9 mouse cellular contexts compared by ENCODE assay signal in the genomic region with DNA sequence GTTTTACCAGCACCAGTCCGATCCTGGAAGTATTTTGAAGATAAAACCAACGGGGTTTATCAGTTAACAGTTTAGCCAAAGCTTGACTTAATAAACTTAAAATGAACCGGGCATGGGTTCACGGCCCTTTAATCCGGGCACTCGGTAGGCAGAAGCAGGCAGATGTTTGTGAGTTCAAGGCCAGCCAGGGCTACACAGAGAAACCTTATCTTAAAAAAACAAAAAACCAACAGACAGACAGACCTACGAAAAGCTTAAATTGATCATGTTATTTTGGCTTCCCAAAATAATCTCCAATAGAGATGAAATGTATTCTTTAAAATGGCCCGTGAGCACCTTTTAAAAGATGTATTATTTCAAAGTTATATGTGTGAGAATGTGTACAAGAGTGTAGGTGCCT. TPM values are rescaled to one million over a fixed set of nuclear protein-coding genes. Genes with fewer than 3 reads are reported as not detected.
A peak's percentile ranks its signal among the peaks of the same experiment; 100 is the strongest.
DNase-seq lines count a peak whose midpoint lies in the region; ATAC-seq and TF ChIP-seq lines count a peak whose summit lies in the region.
"Had no signal": no experiment of that assay in that cellular context is flagged by ENCODE, and none has a peak within 500 bp of the region (broad histone marks: within the 10 kb centered on the region; RNA-seq: fewer than 3 reads in every experiment).

No protein-coding gene starts in this region.

- no peak for TF ChIP-seq POLR2A in heart, adult 2 months (IDR thresholded peaks at IDR 0.05; ENCODE audit: insufficient read depth, low read depth, low read length)
- no peak for TF ChIP-seq POLR2A in thymus, adult 2 months (IDR thresholded peaks at IDR 0.05; ENCODE audit: control insufficient read depth, extremely low read depth, insufficient read depth, low read length, poor library complexity)

- no peak for TF ChIP-seq CTCF in heart, adult 2 months (IDR thresholded peaks at IDR 0.05)
- no peak for TF ChIP-seq CTCF in thymus, adult 2 months (IDR thresholded peaks at IDR 0.05; ENCODE audit: borderline replicate concordance, control insufficient read depth, extremely low read depth, insufficient read depth, low read length, poor library complexity)
- no peak for TF ChIP-seq CTCF in liver, embryonic 14.5 days (IDR thresholded peaks at IDR 0.05; ENCODE audit: low read depth)

- 24% methylated on average over 8 of the region's 8 CpGs for WGBS in heart, adult 2 months
- WGBS in thymus, adult 2 months = 28% methylated on average over 8 of the region's 8 CpGs
- WGBS in liver, embryonic 14.5 days (ENCODE audit: insufficient replicate concordance) = 13% methylated on average over 8 of the region's 8 CpGs

- peak overlapping the region; percentile 94 for H3K9ac ChIP-seq in heart, adult 2 months (ENCODE audit: low read depth, low read length)
- peak overlapping the region; percentile 59 for H3K9ac ChIP-seq in liver, embryonic 14.5 days (replicated peaks)

- no peaks in the 10 kb centered on the region; the same call in 1 of the 2 replicates for H3K4me1 ChIP-seq in heart, adult 2 months (ENCODE audit: control insufficient read depth, insufficient read depth, low read length)
- peaks cover 11% of the 10 kb centered on the region for H3K4me1 ChIP-seq in thymus, adult 2 months (replicated peaks; ENCODE audit: control insufficient read depth, insufficient read depth, low read length)
- peaks cover 0 to 6% of the 10 kb centered on the region in 2 experiments; a peak in 2 of 4 replicates for H3K4me1 ChIP-seq in liver, embryonic 14.5 days (replicated peaks; ENCODE audit: control insufficient read depth in 2 of 2, insufficient read depth in 2 of 2, low read length in 1 of 2)

- H3K4me3 ChIP-seq in heart, adult 2 months = peak overlapping the region; percentile 96
- peak overlapping the region; percentile 84 for H3K4me3 ChIP-seq in thymus, adult 2 months (ENCODE audit: control insufficient read depth, insufficient read depth, low read length)
- H3K4me3 ChIP-seq in liver, embryonic 14.5 days (ENCODE audit: insufficient read depth in 1 of 2, low read depth in 2 of 2, low read length in 2 of 2) = peak overlapping the region; percentile 84 to 90

- no peak for TF ChIP-seq EP300 in heart, adult 2 months (IDR thresholded peaks at IDR 0.05; ENCODE audit: insufficient read depth, low read depth, low read length)
- TF ChIP-seq EP300 in liver, embryonic 14.5 days (IDR thresholded peaks at IDR 0.05; ENCODE audit: low read depth) = no peak

- no peaks in the 10 kb centered on the region for H3K27me3 ChIP-seq in heart, adult 2 months (ENCODE audit: control insufficient read depth, insufficient read depth, low read length)
- H3K27me3 ChIP-seq in thymus, adult 2 months (ENCODE audit: control insufficient read depth, insufficient read depth, low read length) = no peaks in the 10 kb centered on the region; the same call in 1 of the 2 replicates
- no peaks in the 10 kb centered on the region; the same call in 1 of the 2 replicates for H3K27me3 ChIP-seq in liver, embryonic 14.5 days (ENCODE audit: control insufficient read depth, insufficient read depth, low read length)

- H3K4me2 ChIP-seq in liver, embryonic 14.5 days (ENCODE audit: low read depth) = peak overlapping the region; percentile 85

- H3K9me3 ChIP-seq in liver, embryonic 14.5 days (ENCODE audit: control insufficient read depth, low read length) = no peaks in the 10 kb centered on the region

- no peaks in the 10 kb centered on the region for H3K36me3 ChIP-seq in heart, adult 2 months (ENCODE audit: control insufficient read depth, insufficient read depth, low read length)
- peaks cover 27% of the 10 kb centered on the region for H3K36me3 ChIP-seq in thymus, adult 2 months (ENCODE audit: control insufficient read depth, insufficient read depth, low read length)
- peaks cover 22% of the 10 kb centered on the region for H3K36me3 ChIP-seq in liver, embryonic 14.5 days (replicated peaks; ENCODE audit: control insufficient read depth, insufficient read depth, low read depth)

- H3K27ac ChIP-seq in heart, adult 2 months = no peak overlapping the region; the same call in 1 of the 2 replicates
- no peak overlapping the region for H3K27ac ChIP-seq in thymus, adult 2 months (ENCODE audit: control insufficient read depth, insufficient read depth, low read length)
- no peak overlapping the region for H3K27ac ChIP-seq in liver, embryonic 14.5 days

- no peak for ATAC-seq in liver, embryonic 14.5 days (ENCODE audit: insufficient read depth)

- no peak for DNase-seq in heart, adult 2 months
- DNase-seq in heart, postnatal 10 days = no peak
- DNase-seq in thymus, adult 2 months = no peak
- no peak for DNase-seq in thymus, postnatal 36 days
- no peak for DNase-seq in liver, embryonic 14.5 days (ENCODE audit: low read depth in 3 of 3, low spot score in 3 of 3)
- DNase-seq in adrenal gland, postnatal 4 days (ENCODE audit: low spot score in 2 of 2) = no peak
- no peak for DNase-seq in spleen, adult 18-20 months
- DNase-seq in spleen, postnatal 14 days (ENCODE audit: low spot score in 2 of 2) = no peak
- DNase-seq: cerebellum, adult 11-12 months had no signal

- intact Hi-C loops in heart, adult 2 months (cut with DNase I) = no loop called here
- intact Hi-C loops in heart, postnatal 10 days (cut with DNase I) = no loop called here

- no peaks in the 10 kb centered on the region for H3K79me2 ChIP-seq in heart, adult 2 months (replicated peaks; ENCODE audit: control insufficient read depth, insufficient read depth, low read length)

RNA-seq across cellular contexts. Expression of a gene that starts 1.0 kb away (rescaled TPM):
- total RNA-seq in heart, adult 2 months (2021) = 1 to 10 TPM; 4.8 to 6.4 TPM
- polyA plus RNA-seq in heart, adult 2 months (2012; rRNA removed) = 2.9 and 3.5 TPM in 2 replicates
- 1 to 10 TPM; 7.5 to 8.2 TPM for total RNA-seq in heart, postnatal 10 days (2021)
- polyA plus RNA-seq in thymus, adult 2 months (2012; rRNA removed) = 24.8 and 26.2 TPM in 2 replicates
- polyA plus RNA-seq in liver, embryonic 14.5 days (2012; rRNA removed) = 2.9 and 3.6 TPM in 2 replicates
- polyA plus RNA-seq in liver, embryonic 14.5 days (2014; fragmentation: Nextera tagmentation; extraction: Ambion mirVana) = 4.9 and 5.9 TPM in 2 replicates
- total RNA-seq in adrenal gland, postnatal 4 days (2021) = 10 to 100 TPM; 17.1 to 18.2 TPM

RNA-seq across cellular contexts. Expression of a gene that starts 15.1 kb away (rescaled TPM):
- not detected for total RNA-seq in heart, adult 2 months (2021)
- not detected in 2 replicates for polyA plus RNA-seq in heart, adult 2 months (2012; rRNA removed)
- not detected for total RNA-seq in heart, postnatal 10 days (2021)
- polyA plus RNA-seq in thymus, adult 2 months (2012; rRNA removed) = 0.11 and 0.13 TPM in 2 replicates
- polyA plus RNA-seq in liver, embryonic 14.5 days (2012; rRNA removed) = 0.01 and 0.05 TPM in 2 replicates
- not detected in 2 replicates for polyA plus RNA-seq in liver, embryonic 14.5 days (2014; fragmentation: Nextera tagmentation; extraction: Ambion mirVana)
- total RNA-seq in adrenal gland, postnatal 4 days (2021) = under 1 TPM in 1 of 2 experiments, not detected in 1; 0.54 TPM

RNA-seq across cellular contexts. Expression of a gene that starts 39.5 kb away (rescaled TPM):
- total RNA-seq in heart, adult 2 months (2021) = 10 to 100 TPM; 10.4 to 12.3 TPM
- 3.3 and 5.3 TPM in 2 replicates for polyA plus RNA-seq in heart, adult 2 months (2012; rRNA removed)
- total RNA-seq in heart, postnatal 10 days (2021) = 10 to 100 TPM; 18.3 to 22.1 TPM
- 55.8 and 61.4 TPM in 2 replicates for polyA plus RNA-seq in thymus, adult 2 months (2012; rRNA removed)
- 0.30 and 0.31 TPM in 2 replicates for polyA plus RNA-seq in liver, embryonic 14.5 days (2012; rRNA removed)
- 0.74 and 0.76 TPM in 2 replicates for polyA plus RNA-seq in liver, embryonic 14.5 days (2014; fragmentation: Nextera tagmentation; extraction: Ambion mirVana)
- 10 to 100 TPM; 15.7 to 16.9 TPM for total RNA-seq in adrenal gland, postnatal 4 days (2021)
